Mouse (Mus musculus) olfactory bulb, adult 2 months (tissue): Measurements from ENCODE around the gene Tbx5.

ENCODE experiments used
- CTCF ChIP-seq: fragments of 200-500 bp; IDR thresholded peaks from 2 replicates; pipeline ENCODE4 v1.5.1; 2012; ENCODE audit warnings: low read depth, mild to moderate bottlenecking, low read length, moderate library complexity; ENCODE audit not compliant: insufficient read depth
- POLR2A ChIP-seq: fragments of 200-500 bp; IDR thresholded peaks from 2 replicates; pipeline ENCODE4 v1.6.1; 2012; ENCODE audit warnings: mild to moderate bottlenecking, low read depth, low read length, moderate library complexity; ENCODE audit not compliant: insufficient read depth

- TF ChIP-seq CTCF (no peak), POLR2A (no peak)
Observed at GRCm38 (mm10) chr5:119807481-119808183, 24.8 kb upstream of the Tbx5 start.
